Mouse (Mus musculus) myocyte (in vitro differentiated cells): ENCODE measurements at regions not wholly inside any gene's neighbourhood (a gene's known extent, or its start where the extent isn't known, plus 50 kb on each side); places are given as distances from the start of the nearest gene placed in this dataset.

Experiments used
- CEBPB ChIP-seq: IDR thresholded peaks from 2 replicates; pipeline ENCODE4 v1.6.1; 2011; ENCODE audit warnings: mild to moderate bottlenecking, moderate library complexity; ENCODE audit not compliant: poor library complexity, insufficient read depth, severe bottlenecking
- E2F4 ChIP-seq: IDR thresholded peaks from one replicate; pipeline ENCODE4 v1.6.1; 2011; ENCODE audit warnings: mild to moderate bottlenecking, control low read depth, moderate library complexity; ENCODE audit not compliant: insufficient read depth
- MAX ChIP-seq: IDR thresholded peaks from one replicate; pipeline ENCODE4 v1.6.1; 2011; ENCODE audit warnings: low read depth, mild to moderate bottlenecking, control low read depth
- MYOD1 ChIP-seq, 3 experiments: IDR thresholded peaks; one replicate each; pipeline ENCODE4 v1.6.1; 2011; ENCODE audit warnings: control low read depth in 2 of 3, low read depth in 2 of 3, mild to moderate bottlenecking in 2 of 3, moderate library complexity in 1 of 3; ENCODE audit not compliant: insufficient read length in 2 of 3, control insufficient read depth in 1 of 3
- POLR2A ChIP-seq: IDR thresholded peaks from one replicate; pipeline ENCODE4 v1.6.1; 2011; ENCODE audit warnings: low read depth, mild to moderate bottlenecking, control low read depth, moderate library complexity; ENCODE audit not compliant: insufficient read length
- REST ChIP-seq: IDR thresholded peaks from one replicate; pipeline ENCODE4 v1.6.1; 2011; ENCODE audit warnings: mild to moderate bottlenecking, control low read depth, moderate library complexity; ENCODE audit not compliant: insufficient read depth, insufficient read length
- TCF12 ChIP-seq: IDR thresholded peaks from one replicate; pipeline ENCODE4 v1.6.1; 2011; ENCODE audit warnings: mild to moderate bottlenecking, control low read depth; ENCODE audit not compliant: poor library complexity, insufficient read depth, severe bottlenecking
- USF1 ChIP-seq: IDR thresholded peaks from one replicate; pipeline ENCODE4 v1.6.1; 2011; ENCODE audit warnings: low read depth, mild to moderate bottlenecking, control low read depth, moderate library complexity

- TF ChIP-seq POLR2A (no peak), MAX (no peak), E2F4 (no peak), USF1 (no peak), CEBPB (no peak), REST (no peak), TCF12 (no peak), MYOD1 (IDR thresholded peaks at IDR 0.05; ENCODE audit: control insufficient read depth in 1 of 3, insufficient read length in 2 of 3, low read depth in 2 of 3) (no peak)
Observed at GRCm38 (mm10) chr8:86320938-86321337, 259.5 kb downstream of the Abcc12 start.
